Mouse (Mus musculus) ES-Bruce4 (cell line): ENCODE measurements around the gene Flvcr1.
"Not testable (repeated sequence)": the region's sequence is repeated elsewhere in the genome, so short reads cannot be mapped to it uniquely, and the experiment has no call there.

Experiments used
- CTCF ChIP-seq: IDR thresholded peaks from one replicate; pipeline ENCODE4 v1.8.1; 2011; ENCODE audit warnings: low read depth, low read length
- EP300 ChIP-seq: IDR thresholded peaks from 2 replicates; pipeline ENCODE4 v1.6.1; 2011; ENCODE audit warnings: low read depth, low read length; ENCODE audit not compliant: insufficient read depth
- POLR2A ChIP-seq: IDR thresholded peaks from one replicate; pipeline ENCODE4 v1.8.1; 2011; ENCODE audit warnings: low read length; ENCODE audit not compliant: insufficient read depth

- not testable (repeated sequence) for TF ChIP-seq POLR2A, CTCF, EP300
Measured at GRCm38 (mm10) chr1:191023806-191024205, 2.2 kb downstream of the Flvcr1 start.
